Mouse (Mus musculus): ENCODE data around the gene Gm40460.
"Not testable (repeated sequence)": the region's sequence is repeated elsewhere in the genome, so short reads cannot be mapped to it uniquely, and the experiment has no call there.

The Gm40460 gene
- long read RNA-seq, experiment 1 = 0 reads
- long read RNA-seq, experiment 2 = 0 reads

GRCm38 (mm10) chr7:142240978-142241377 is at the start of gene Gm40460:
TSS of gene Gm40460 (minus strand) at chr7:142241078.
- intact Hi-C loops (cut with DNase I) = no loop called here

GRCm38 (mm10) chr7:142285910-142286612 is 45.2 kb upstream of the Gm40460 start:
- intact Hi-C loops (cut with DNase I) = loop anchor here (2.0 kb wide), 1 partner anchor 141 kb away; the partner anchor contains the start of gene Gm45337

GRCm38 (mm10) chr7:142285130-142285835 is 44.4 kb upstream of the Gm40460 start:
- intact Hi-C loops (cut with DNase I) = loop anchor here (2.0 kb wide), 1 partner anchor 140 kb away; the partner anchor contains the start of gene Gm45337

- intact Hi-C loops (cut with DNase I) = loop anchor here (2.0 kb wide), 1 partner anchor 140 kb away; the partner anchor contains the start of gene Gm45337
Measured at GRCm38 (mm10) chr7:142284615-142285080, 43.8 kb upstream of the Gm40460 start.

GRCm38 (mm10) chr7:142284023-142284591 is 43.2 kb upstream of the Gm40460 start:
- intact Hi-C loops (cut with DNase I) = loop anchor here (2.0 kb wide), 1 partner anchor 139 kb away; the partner anchor contains the start of gene Gm45337

GRCm38 (mm10) chr7:142282847-142283246 is 42.0 kb upstream of the Gm40460 start:
- intact Hi-C loops (cut with DNase I) = not testable (repeated sequence)

GRCm38 (mm10) chr7:142279291-142279690 is 38.4 kb upstream of the Gm40460 start:
- intact Hi-C loops (cut with DNase I) = not testable (repeated sequence)

- intact Hi-C loops (cut with DNase I) = loop anchor here (1.0 kb wide), 1 partner anchor 15 kb away; no protein-coding TSS in a partner anchor
Measured at GRCm38 (mm10) chr7:142278183-142278582, 37.3 kb upstream of the Gm40460 start.

GRCm38 (mm10) chr7:142274263-142274662 is 33.4 kb upstream of the Gm40460 start, which contains the start of gene Gm4559:
TSS of gene Gm4559 (minus strand) at chr7:142274363.
- intact Hi-C loops (cut with DNase I) = not testable (repeated sequence)

- intact Hi-C loops (cut with DNase I) = not testable (repeated sequence)
Measured at GRCm38 (mm10) chr7:142258254-142258653, 17.4 kb upstream of the Gm40460 start, which contains the start of gene Gm2431. TSS of gene Gm2431 (minus strand) at chr7:142258354.

GRCm38 (mm10) chr7:142255517-142255916 is 14.6 kb upstream of the Gm40460 start:
- intact Hi-C loops (cut with DNase I) = loop anchor here (2.0 kb wide), 1 partner anchor 109 kb away; no protein-coding TSS in a partner anchor

- intact Hi-C loops (cut with DNase I) = no loop called here
Measured at GRCm38 (mm10) chr7:142249824-142250223, 8.9 kb upstream of the Gm40460 start.

- intact Hi-C loops (cut with DNase I) = no loop called here
Measured at GRCm38 (mm10) chr7:142231540-142231939, 9.3 kb downstream of the Gm40460 start.

GRCm38 (mm10) chr7:142229871-142230270 is 11.0 kb downstream of the Gm40460 start, which contains the start of gene Krtap5-5:
TSS of gene Krtap5-5 (minus strand) at chr7:142229971.
- intact Hi-C loops (cut with DNase I) = not testable (repeated sequence)

GRCm38 (mm10) chr7:142224518-142224917 is 16.4 kb downstream of the Gm40460 start:
- intact Hi-C loops (cut with DNase I) = no loop called here

GRCm38 (mm10) chr7:142212136-142212535 is 28.7 kb downstream of the Gm40460 start:
- intact Hi-C loops (cut with DNase I) = not testable (repeated sequence)

GRCm38 (mm10) chr7:142211559-142211958 is 29.3 kb downstream of the Gm40460 start, which contains the start of gene Gm7579:
TSS of gene Gm7579 (plus strand) at chr7:142211859.
- intact Hi-C loops (cut with DNase I) = no loop called here

GRCm38 (mm10) chr7:142206891-142207290 is 34.0 kb downstream of the Gm40460 start:
- intact Hi-C loops (cut with DNase I) = not testable (repeated sequence)

GRCm38 (mm10) chr7:142205488-142205887 is 35.4 kb downstream of the Gm40460 start:
- intact Hi-C loops (cut with DNase I) = no loop called here

GRCm38 (mm10) chr7:142201064-142201463 is 39.8 kb downstream of the Gm40460 start, which contains the start of gene Krtap5-3:
TSS of gene Krtap5-3 (plus strand) at chr7:142201364.
- intact Hi-C loops (cut with DNase I) = no loop called here

GRCm38 (mm10) chr7:142198748-142199147 is 42.1 kb downstream of the Gm40460 start:
- intact Hi-C loops (cut with DNase I) = no loop called here
